Mouse (Mus musculus) kidney, adult 2 months (tissue): ENCODE results near the gene Cacna1a. TPM values are rescaled to one million over a fixed set of nuclear protein-coding genes. Genes with fewer than 3 reads are reported as not detected.

Experiments
- DNase-seq: peaks from one replicate; pipeline ENCODE4 v3.0.0; 2021
- H3K27ac ChIP-seq: fragments of 200-500 bp; 2 replicates; pipeline ENCODE4 v1.5.1; 2012; ENCODE audit warnings: low read depth, low read length, control low read depth, inconsistent platforms; ENCODE audit not compliant: insufficient read depth
- H3K27me3 ChIP-seq: fragments of 200-500 bp; replicated peaks from 2 replicates; pipeline ENCODE4 v1.6.1; 2012; ENCODE audit warnings: mild to moderate bottlenecking, moderate library complexity, low read length, inconsistent platforms; ENCODE audit not compliant: control insufficient read depth, insufficient read depth
- H3K36me3 ChIP-seq: fragments of 200-500 bp; 2 replicates; pipeline ENCODE4 v1.6.1; 2012; ENCODE audit warnings: mild to moderate bottlenecking, moderate library complexity, low read length, inconsistent platforms; ENCODE audit not compliant: control insufficient read depth, insufficient read depth
- H3K4me1 ChIP-seq: fragments of 200-500 bp; 2 replicates; pipeline ENCODE4 v1.6.1; 2011; ENCODE audit warnings: low read length; ENCODE audit not compliant: control insufficient read depth, insufficient read depth
- H3K4me3 ChIP-seq: fragments of 200-500 bp; 2 replicates; pipeline ENCODE4 v1.5.1; 2011; ENCODE audit warnings: mild to moderate bottlenecking, low read depth, low read length, control low read depth; ENCODE audit not compliant: insufficient read depth
- CTCF ChIP-seq: fragments of 200-500 bp; conservative IDR thresholded peaks from 2 replicates; pipeline ENCODE4 v1.5.1; 2011; ENCODE audit warnings: low read depth, mild to moderate bottlenecking, control low read depth, low read length, moderate library complexity, mixed read lengths; ENCODE audit not compliant: insufficient read depth, insufficient read length
- POLR2A ChIP-seq: fragments of 200-500 bp; IDR thresholded peaks from one replicate; pipeline ENCODE4 v1.6.1; 2011; ENCODE audit warnings: low read depth, low read length, control low read depth
- WGBS: fragments of 180-500 bp; shearing (Covaris S2); methylation state at CpG from one replicate; pipeline ENCODE4 v1.1.7; 2018; 5-methylcytosine and 5-hydroxymethylcytosine counted together
- polyA plus RNA-seq: library from polyadenylated mRNA; depleted of rRNA; stranded (reverse); fragments of >200 nt; gene quantifications from 2 replicates; pipeline ENCODE4 v1.2.3, GENCODE M21; 2012; rRNA removed

Cacna1a gene
- polyA plus RNA-seq, 1 experiment: 6.8 TPM

GRCm38 (mm10) chr8:84682257-84682656 is 294.0 kb downstream of the Cacna1a start:
- no peaks in the 10 kb centered on the region for H3K27me3 ChIP-seq
- H3K36me3 ChIP-seq: no peaks in the 10 kb centered on the region
- 80% methylated on average over 2 of the region's 2 CpGs for WGBS
- no peak for DNase-seq
- no peak overlapping the region for H3K4me3 ChIP-seq
- TF ChIP-seq POLR2A (no peak), CTCF (no peak)
- H3K4me1 ChIP-seq: peaks cover 25% of the 10 kb centered on the region
- no peak overlapping the region for H3K27ac ChIP-seq

DNA sequence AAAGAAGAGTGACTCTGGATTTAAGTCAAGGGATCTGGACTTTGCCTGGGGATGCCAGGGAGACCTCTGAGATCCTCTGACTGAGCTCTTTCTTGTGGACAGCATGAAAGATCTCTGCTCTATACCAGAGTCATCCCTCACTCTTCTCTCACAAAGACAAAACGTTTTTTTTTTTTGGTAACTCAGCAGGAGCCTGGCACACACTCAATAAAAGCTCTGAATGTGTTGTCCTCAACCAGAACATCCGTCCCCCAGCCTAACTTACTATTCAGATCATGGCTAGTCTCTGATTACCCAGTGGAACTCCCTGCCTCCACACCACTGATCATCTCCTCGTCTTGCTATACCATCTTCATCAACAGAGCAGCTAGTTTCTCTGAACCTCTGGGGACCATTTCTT is 296.3 kb downstream of the Cacna1a start:
- H3K4me1 ChIP-seq: peaks cover 26% of the 10 kb centered on the region
- H3K27me3 ChIP-seq: no peaks in the 10 kb centered on the region
- H3K4me3 ChIP-seq: no peak overlapping the region
- DNase-seq: no peak
- WGBS: 32% methylated on average over 3 of the region's 3 CpGs
- H3K27ac ChIP-seq: no peak overlapping the region
- H3K36me3 ChIP-seq: no peaks in the 10 kb centered on the region
- TF ChIP-seq CTCF (no peak), POLR2A (no peak)

GRCm38 (mm10) chr8:84686191-84687002 is 298.2 kb downstream of the Cacna1a start, which contains the start of gene Trmt1:
Gene Trmt1, plus strand, starts transcription at chr8:84686307.
- Histone ChIP-seq H3K36me3 (no peaks in the 10 kb centered on the region), H3K4me1 (peaks cover 26% of the 10 kb centered on the region), H3K27ac (peak within 1 kb of the TSS; percentile 52), H3K4me3 (peak within 1 kb of the TSS; percentile 88), H3K27me3 (no peaks in the 10 kb centered on the region)
- 11% methylated on average over 20 of the region's 20 CpGs for WGBS
- DNase-seq: peak; percentile 61
- TF ChIP-seq POLR2A (no peak), CTCF (no peak)

GRCm38 (mm10) chr8:84687003-84687704 is 298.9 kb downstream of the Cacna1a start:
- Histone ChIP-seq H3K4me3 (peak overlapping the region; percentile 88), H3K4me1 (peaks cover 26% of the 10 kb centered on the region), H3K27me3 (no peaks in the 10 kb centered on the region), H3K27ac (peak overlapping the region; percentile 73), H3K36me3 (no peaks in the 10 kb centered on the region)
- no peak for TF ChIP-seq POLR2A
- TF ChIP-seq CTCF: no peak
- WGBS: under 1% methylated on average over 57 of the region's 62 CpGs
- DNase-seq: peak; percentile 54

DNA sequence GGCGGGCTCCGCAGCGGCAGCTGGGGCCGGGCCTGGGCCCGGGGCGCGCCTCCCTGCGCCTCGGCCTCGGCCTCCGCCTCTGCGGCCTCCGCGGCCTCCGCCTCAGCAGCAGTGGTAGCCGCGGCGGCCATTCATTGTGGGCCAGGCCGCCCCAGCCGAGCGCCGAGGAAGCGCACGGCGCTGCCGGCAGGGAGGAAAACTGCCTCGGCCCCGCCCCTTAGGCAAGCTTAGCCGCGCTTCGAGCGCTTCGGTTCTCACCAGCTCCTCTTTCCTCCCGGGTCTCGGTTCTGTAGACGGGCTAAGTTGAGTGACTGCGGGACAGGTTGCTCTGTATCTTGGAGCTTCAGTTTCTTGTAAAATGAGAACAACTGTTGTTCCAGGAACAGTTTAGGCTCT is 299.5 kb downstream of the Cacna1a start, which contains the start of gene Nacc1:
Gene Nacc1, minus strand, starts transcription at position 158 of the 396 bp plus-strand sequence.
- Histone ChIP-seq H3K27ac (peak within 1 kb of the TSS; percentile 76), H3K4me3 (peak within 1 kb of the TSS; percentile 88), H3K27me3 (no peaks in the 10 kb centered on the region), H3K4me1 (peaks cover 25% of the 10 kb centered on the region), H3K36me3 (no peaks in the 10 kb centered on the region)
- under 1% methylated on average over 33 of the region's 37 CpGs for WGBS
- TF ChIP-seq POLR2A (no peak), CTCF (no peak)
- peak; percentile 93 for DNase-seq

DNA sequence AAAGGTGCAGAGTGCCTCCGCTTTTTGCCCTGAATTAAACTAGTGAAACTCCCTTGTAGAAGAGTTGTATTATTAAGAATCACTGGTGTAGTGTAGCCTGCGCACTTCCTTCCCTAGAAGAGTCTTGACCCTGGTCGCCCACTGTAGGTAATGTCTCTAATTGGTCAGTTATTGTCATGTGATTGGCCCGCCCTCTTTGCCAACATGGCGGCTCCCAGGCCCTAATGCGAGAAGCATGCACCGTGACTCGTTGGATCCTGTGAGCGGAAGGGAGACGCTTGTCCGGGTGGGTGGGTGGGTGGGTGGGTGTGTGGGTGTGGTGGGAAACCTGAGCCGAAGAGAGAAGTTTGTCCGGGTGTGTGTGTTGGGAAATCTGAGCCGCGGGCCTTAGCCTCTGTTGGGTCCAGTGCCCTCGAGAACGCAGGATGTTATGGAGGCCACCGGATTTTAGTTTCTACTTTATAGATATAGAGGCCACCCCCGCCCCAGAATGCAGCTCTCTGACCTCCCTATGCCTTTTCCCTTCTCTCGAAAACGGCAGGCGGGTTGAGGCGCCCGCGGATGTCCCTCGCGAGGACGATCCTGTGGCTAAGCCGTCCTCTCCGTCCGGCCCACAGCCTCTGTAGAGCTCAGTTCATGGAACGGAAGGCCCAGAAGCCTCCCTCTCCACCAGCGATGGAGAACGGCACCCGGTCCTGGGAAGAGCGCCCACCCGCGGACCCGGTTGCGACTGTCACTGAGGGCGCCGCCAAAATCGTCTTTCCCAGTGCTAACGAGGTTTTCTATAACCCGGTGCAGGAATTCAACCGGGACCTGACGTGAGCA is 301.1 kb downstream of the Cacna1a start:
- H3K27ac ChIP-seq: no peak overlapping the region

More for the DNA sequence above, 301.1 kb downstream of the Cacna1a start:
- WGBS: under 1% methylated on average over 47 of the region's 47 CpGs
- H3K4me3 ChIP-seq: peak overlapping the region; percentile 75
- H3K4me1 ChIP-seq: peaks cover 23% of the 10 kb centered on the region
- no peak for TF ChIP-seq CTCF
- TF ChIP-seq POLR2A: no peak
- DNase-seq: peak; percentile 97
- H3K27me3 ChIP-seq: no peaks in the 10 kb centered on the region
- no peaks in the 10 kb centered on the region for H3K36me3 ChIP-seq

Other genes with a start within 250 kb of the Cacna1a start
- 24.1 and 26.0 TPM in 2 replicates for gene Cc2d1a, start 240.5 kb upstream of the Cacna1a start, polyA plus RNA-seq
- gene 4930432K21Rik, start 240.4 kb upstream of the Cacna1a start, polyA plus RNA-seq: 0.63 and 0.92 TPM in 2 replicates
- gene Nanos3, start 203.2 kb upstream of the Cacna1a start, polyA plus RNA-seq: 0.99 and 1.4 TPM in 2 replicates
- 9.2 and 10.0 TPM in 2 replicates for gene Zswim4, start 151.4 kb upstream of the Cacna1a start, polyA plus RNA-seq
- 216 and 246 TPM in 2 replicates for gene D8Ertd738e, start 138.7 kb upstream of the Cacna1a start, polyA plus RNA-seq
- gene Mri1, start 131.1 kb upstream of the Cacna1a start, polyA plus RNA-seq: 39.3 and 48.6 TPM in 2 replicates
- 24.7 and 32.7 TPM in 2 replicates for gene Ccdc130, start 118.1 kb upstream of the Cacna1a start, polyA plus RNA-seq